ENCODE assay signal across 17 mouse cellular contexts in genomic region chr10:93419614-93420504, GRCm38 (mm10). TPM values are rescaled to one million over a fixed set of nuclear protein-coding genes. Genes with fewer than 3 reads are reported as not detected.
DNase-seq lines count a peak whose midpoint lies in the region; ATAC-seq and TF ChIP-seq lines count a peak whose summit lies in the region.
"Had no signal": no experiment of that assay in that cellular context is flagged by ENCODE, and none has a peak within 500 bp of the region (broad histone marks: within the 10 kb centered on the region; RNA-seq: fewer than 3 reads in every experiment).

No protein-coding gene starts in this region.

- no peak overlapping the region for H3K9ac ChIP-seq in kidney, embryonic 15.5 days
- no peak overlapping the region for H3K9ac ChIP-seq in stomach, embryonic 15.5 days
- no peak overlapping the region for H3K9ac ChIP-seq in stomach, postnatal 0 days (ENCODE audit: low read length)
- H3K9ac ChIP-seq: embryonic facial prominence, embryonic 12.5 days; hindbrain, embryonic 12.5 days; liver, embryonic 14.5 days; neural tube, embryonic 13.5 days had no signal

- WGBS in kidney, embryonic 15.5 days: 63% methylated on average over 9 of the region's 9 CpGs
- 69% methylated on average over 9 of the region's 9 CpGs for WGBS in stomach, embryonic 15.5 days
- 71% methylated on average over 9 of the region's 9 CpGs for WGBS in stomach, postnatal 0 days

- no peaks in the 10 kb centered on the region; the same call in 1 of the 2 replicates for H3K9me3 ChIP-seq in kidney, embryonic 15.5 days (replicated peaks)
- no peaks in the 10 kb centered on the region for H3K9me3 ChIP-seq in stomach, embryonic 15.5 days
- no peaks in the 10 kb centered on the region for H3K9me3 ChIP-seq in stomach, postnatal 0 days (ENCODE audit: control insufficient read depth, low read length)
- H3K9me3 ChIP-seq: embryonic facial prominence, embryonic 12.5 days had no signal

- ATAC-seq in frontal cortex, adult (ENCODE audit: low TSS enrichment): peak; percentile 78
- no peak for ATAC-seq in kidney, embryonic 15.5 days (replicated peaks; ENCODE audit: low FRiP score)
- ATAC-seq in stomach, embryonic 15.5 days (ENCODE audit: insufficient read depth, low FRiP score, low read depth): no peak
- no peak for ATAC-seq in stomach, postnatal 0 days (ENCODE audit: low FRiP score, low TSS enrichment)
- ATAC-seq: Patski had no signal

- H3K27me3 ChIP-seq in kidney, embryonic 15.5 days: no peaks in the 10 kb centered on the region
- H3K27me3 ChIP-seq in stomach, embryonic 15.5 days (replicated peaks): no peaks in the 10 kb centered on the region
- H3K27me3 ChIP-seq in stomach, postnatal 0 days (ENCODE audit: control insufficient read depth, insufficient read depth, low read length): no peaks in the 10 kb centered on the region
- H3K27me3 ChIP-seq: embryonic facial prominence, embryonic 12.5 days; hindbrain, embryonic 12.5 days; neural tube, embryonic 13.5 days; Patski had no signal

- peaks cover 7% of the 10 kb centered on the region; the same call in 1 of the 2 replicates for H3K4me1 ChIP-seq in kidney, embryonic 15.5 days
- H3K4me1 ChIP-seq in stomach, embryonic 15.5 days: no peaks in the 10 kb centered on the region
- H3K4me1 ChIP-seq in stomach, postnatal 0 days (replicated peaks; ENCODE audit: control insufficient read depth, insufficient read depth): no peaks in the 10 kb centered on the region
- H3K4me1 ChIP-seq: embryonic facial prominence, embryonic 12.5 days; hindbrain, embryonic 12.5 days; neural tube, embryonic 13.5 days had no signal

- TF ChIP-seq EP300 in stomach, postnatal 0 days (optimal IDR thresholded peaks at IDR 0.05): no peak

- no peak overlapping the region for H3K4me2 ChIP-seq in kidney, embryonic 15.5 days
- H3K4me2 ChIP-seq in stomach, embryonic 15.5 days: no peak overlapping the region
- no peak overlapping the region for H3K4me2 ChIP-seq in stomach, postnatal 0 days (replicated peaks; ENCODE audit: low read depth)
- H3K4me2 ChIP-seq: embryonic facial prominence, embryonic 12.5 days; hindbrain, embryonic 12.5 days; neural tube, embryonic 13.5 days had no signal

- H3K4me3 ChIP-seq in kidney, embryonic 15.5 days (replicated peaks): no peak overlapping the region
- no peak overlapping the region for H3K4me3 ChIP-seq in stomach, embryonic 15.5 days (replicated peaks)
- H3K4me3 ChIP-seq in stomach, postnatal 0 days (ENCODE audit: low read depth, low read length): no peak overlapping the region
- H3K4me3 ChIP-seq: embryonic facial prominence, embryonic 12.5 days; hindbrain, embryonic 12.5 days; neural tube, embryonic 13.5 days had no signal

- TF ChIP-seq CTCF in stomach, postnatal 0 days (IDR thresholded peaks at IDR 0.05; ENCODE audit: low read depth): no peak

- H3K27ac ChIP-seq in kidney, embryonic 15.5 days: peak overlapping the region; percentile 72
- 0 out of 2 replicates have a peak overlapping the region, but pooled peaks have one; percentile 6 for H3K27ac ChIP-seq in stomach, embryonic 15.5 days
- H3K27ac ChIP-seq in stomach, postnatal 0 days (replicated peaks): no peak overlapping the region
- H3K27ac ChIP-seq: embryonic facial prominence, embryonic 12.5 days; hindbrain, embryonic 12.5 days; liver, embryonic 14.5 days; neural tube, embryonic 13.5 days had no signal

- DNase-seq in frontal cortex, postnatal 25 days (ENCODE audit: low spot score in 2 of 2): no peak
- no peak for DNase-seq in kidney, postnatal 36 days
- DNase-seq in stomach, postnatal 0 days (ENCODE audit: low spot score): no peak
- DNase-seq in cerebellum, adult 8-10 months: no peak
- no peak for DNase-seq in layer of hippocampus, postnatal 25 days (ENCODE audit: extremely low spot score in 1 of 2, low spot score in 1 of 2)
- DNase-seq: adrenal gland, postnatal 14 days; B cell, adult 2 months; cerebellum, adult 11-12 months; thymus, adult 18-20 months had no signal

- no peaks in the 10 kb centered on the region for H3K36me3 ChIP-seq in kidney, embryonic 15.5 days
- H3K36me3 ChIP-seq in stomach, embryonic 15.5 days: no peaks in the 10 kb centered on the region
- H3K36me3 ChIP-seq in stomach, postnatal 0 days (ENCODE audit: control insufficient read depth, insufficient read depth, low read length): no peaks in the 10 kb centered on the region
- H3K36me3 ChIP-seq: embryonic facial prominence, embryonic 12.5 days; hindbrain, embryonic 12.5 days; neural tube, embryonic 13.5 days had no signal

RNA-seq across cellular contexts. Expression of gene Lta4h, which starts 33.4 kb away (rescaled TPM):
- polyA plus RNA-seq in kidney, embryonic 15.5 days (2015; fragmentation: Nextera tagmentation; extraction: Ambion mirVana): 170 and 174 TPM in 2 replicates
- polyA plus RNA-seq in stomach, embryonic 15.5 days (2015; fragmentation: Nextera tagmentation; extraction: Ambion mirVana): 202 and 226 TPM in 2 replicates
- 100 and 103 TPM in 2 replicates for polyA plus RNA-seq in stomach, postnatal 0 days (2015; fragmentation: Nextera tagmentation; extraction: Ambion mirVana)
- total RNA-seq in layer of hippocampus, postnatal 25 days (2021): 10 to 100 TPM; 45.8 to 59.9 TPM
